Mouse (Mus musculus) mature B cell (primary cell): ENCODE data around the gene Baz2a.
"Not testable (repeated sequence)": the region's sequence is repeated elsewhere in the genome, so short reads cannot be mapped to it uniquely, and the experiment has no call there.

Source experiments
- in situ Hi-C: fragments of 300-500 bp; cut with MboI; formaldehyde crosslinking; loops from 2 replicates; pipeline ENCODE4 v1.14.3; 2019

The Baz2a gene

GRCm38 (mm10) chr10:128081807-128082476 lies 9.4 kb upstream of the Baz2a start:
- in situ Hi-C loops = no loop called here

GRCm38 (mm10) chr10:128082477-128082808 lies 8.9 kb upstream of the Baz2a start:
- in situ Hi-C loops = no loop called here

GRCm38 (mm10) chr10:128082880-128083421 lies 8.4 kb upstream of the Baz2a start, which contains the start of gene Atp5b:
Gene Atp5b, plus strand, starts transcription at chr10:128083273.
- in situ Hi-C loops = no loop called here

GRCm38 (mm10) chr10:128083688-128084087 lies 7.7 kb upstream of the Baz2a start:
- in situ Hi-C loops = no loop called here

GRCm38 (mm10) chr10:128084160-128084559 lies 7.2 kb upstream of the Baz2a start:
- in situ Hi-C loops = no loop called here

- in situ Hi-C loops = no loop called here
Observed at GRCm38 (mm10) chr10:128086391-128086790, 5.0 kb upstream of the Baz2a start.

- in situ Hi-C loops = not testable (repeated sequence)
Observed at GRCm38 (mm10) chr10:128087216-128087615, 4.2 kb upstream of the Baz2a start.

GRCm38 (mm10) chr10:128088181-128088580 lies 3.2 kb upstream of the Baz2a start:
- in situ Hi-C loops = no loop called here

- in situ Hi-C loops = no loop called here
Observed at GRCm38 (mm10) chr10:128089842-128090241, 1.5 kb upstream of the Baz2a start.

- in situ Hi-C loops = no loop called here
Observed at GRCm38 (mm10) chr10:128090651-128091563, 470 bp upstream of the Baz2a start.

- in situ Hi-C loops = no loop called here
Observed at GRCm38 (mm10) chr10:128092506-128093495, 1.4 kb downstream of the Baz2a start.

- in situ Hi-C loops = no loop called here
Observed at GRCm38 (mm10) chr10:128093496-128094294, 2.3 kb downstream of the Baz2a start.

- in situ Hi-C loops = no loop called here
Observed at GRCm38 (mm10) chr10:128094340-128094968, 3.1 kb downstream of the Baz2a start.

- in situ Hi-C loops = no loop called here
Observed at GRCm38 (mm10) chr10:128095003-128095636, 3.7 kb downstream of the Baz2a start.

GRCm38 (mm10) chr10:128096313-128096692 lies 4.9 kb downstream of the Baz2a start:
- in situ Hi-C loops = no loop called here

- in situ Hi-C loops = no loop called here
Observed at GRCm38 (mm10) chr10:128096693-128097586, 5.6 kb downstream of the Baz2a start.

GRCm38 (mm10) chr10:128097587-128097971 lies 6.2 kb downstream of the Baz2a start:
- in situ Hi-C loops = no loop called here

GRCm38 (mm10) chr10:128110103-128110761 lies 18.9 kb downstream of the Baz2a start:
- in situ Hi-C loops = no loop called here
